Mouse (Mus musculus): ENCODE results near the gene Gli1. TPM values are rescaled to one million over a fixed set of nuclear protein-coding genes. Genes with fewer than 3 reads are reported as not detected.

Gene Gli1
- polyA plus RNA-seq, 1 experiment = not detected

DNA sequence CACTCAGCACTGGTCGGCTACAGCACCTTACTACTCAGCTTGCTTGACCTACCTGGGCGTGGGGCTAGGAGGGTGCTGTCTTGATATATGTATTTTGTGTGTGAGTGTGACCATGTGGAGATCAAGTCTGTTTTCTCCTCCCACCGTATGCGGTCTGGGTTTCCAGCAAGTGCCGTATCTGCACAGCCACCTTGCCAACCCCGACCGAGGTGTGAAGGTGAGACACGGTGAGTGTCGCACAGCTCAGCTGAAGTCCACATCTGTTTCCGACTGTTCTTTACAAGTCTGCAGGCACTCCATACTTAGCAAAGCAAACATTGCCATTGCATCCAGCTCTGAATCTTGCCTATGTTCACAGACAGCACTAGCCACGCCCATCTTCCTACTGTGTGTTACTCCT lies 38.6 kb downstream of the Gli1 start:
- Histone ChIP-seq H3K27me3 (ENCODE audit: control insufficient read depth) (no peaks in the 10 kb centered on the region), H3K9me3 (ENCODE audit: control insufficient read depth, low read length) (peaks cover 2% of the 10 kb centered on the region; the same call in 1 of the 2 replicates), H3K36me3 (ENCODE audit: control insufficient read depth) (peaks cover 99% of the 10 kb centered on the region), H3K4me3 (replicated peaks) (no peak overlapping the region), H3K4me1 (ENCODE audit: control insufficient read depth) (peaks cover 12% of the 10 kb centered on the region)
- TF ChIP-seq TAL1 (IDR thresholded peaks at IDR 0.05; ENCODE audit: low read length) = no peak

DNA sequence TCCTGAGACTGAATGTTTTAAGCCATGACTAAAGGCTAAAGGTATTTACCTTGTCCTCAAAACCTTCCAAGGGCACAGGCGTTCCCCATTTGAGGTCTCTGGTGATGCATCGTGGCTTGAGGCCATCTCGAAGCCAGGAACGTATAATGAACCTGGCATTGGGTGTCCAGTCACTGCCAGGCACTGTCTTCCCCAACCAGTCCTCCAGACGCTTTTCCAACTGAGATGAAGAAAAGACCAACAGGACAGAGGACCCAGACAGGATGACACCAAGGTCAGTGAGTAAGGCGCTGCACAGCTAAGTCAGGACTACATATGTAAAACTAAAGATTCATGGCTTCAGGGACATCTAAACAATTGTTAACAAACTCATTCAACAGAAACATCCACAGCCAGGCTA lies 41.4 kb downstream of the Gli1 start:
- peaks cover 2% of the 10 kb centered on the region; the same call in 1 of the 2 replicates for H3K9me3 ChIP-seq (ENCODE audit: control insufficient read depth, low read length)
- TF ChIP-seq TAL1 (IDR thresholded peaks at IDR 0.05; ENCODE audit: low read length) (no peak), GATA1 (IDR thresholded peaks at IDR 0.05; ENCODE audit: low read length) (no peak)
- H3K4me1 ChIP-seq (ENCODE audit: control insufficient read depth) = peaks cover 23% of the 10 kb centered on the region
- H3K36me3 ChIP-seq (ENCODE audit: control insufficient read depth) = peaks cover 99% of the 10 kb centered on the region
- H3K4me3 ChIP-seq (replicated peaks) = no peak overlapping the region
- H3K27me3 ChIP-seq (ENCODE audit: control insufficient read depth) = no peaks in the 10 kb centered on the region; the same call in 1 of the 2 replicates

DNA sequence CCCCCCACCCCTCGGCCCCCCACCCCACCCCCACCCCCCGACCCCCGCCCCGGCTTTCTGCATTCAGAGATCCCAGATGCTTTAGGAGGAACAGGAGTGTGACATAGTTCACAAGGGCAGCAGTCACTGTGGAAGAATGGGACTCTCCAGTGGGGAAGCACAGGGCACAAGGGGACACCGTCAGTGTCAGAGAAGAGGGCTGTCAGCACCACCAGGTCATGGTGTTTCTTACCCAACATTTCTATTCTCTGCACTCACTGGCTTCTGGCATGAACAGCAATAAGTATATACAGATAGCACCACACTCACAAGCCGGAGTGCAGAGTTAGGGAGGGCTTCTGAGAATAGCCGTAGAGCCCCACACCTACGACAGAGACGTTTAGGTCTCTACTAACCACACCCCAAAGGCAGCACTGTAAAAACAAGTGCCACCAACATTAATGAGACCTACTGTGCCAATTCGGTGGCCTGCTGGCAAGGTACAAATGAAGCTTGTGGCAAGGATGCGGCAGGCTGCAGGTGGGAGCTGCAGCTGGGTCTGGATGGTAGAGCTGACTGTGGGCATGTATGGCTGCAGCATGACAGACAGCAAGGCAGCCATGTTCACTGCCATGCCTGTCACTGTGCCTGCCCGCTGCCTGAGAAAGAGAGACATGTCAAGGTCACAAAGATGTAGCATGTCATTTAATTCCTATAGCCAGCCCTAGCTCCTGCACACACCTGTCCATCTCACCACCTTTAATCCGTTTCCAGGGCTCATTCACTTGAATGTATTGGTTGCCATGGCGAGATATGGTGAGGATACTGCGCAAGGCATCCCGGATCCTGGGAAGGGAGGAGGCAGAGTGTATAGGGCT lies 44.5 kb downstream of the Gli1 start:
- peaks cover 2% of the 10 kb centered on the region; the same call in 1 of the 2 replicates for H3K9me3 ChIP-seq (ENCODE audit: control insufficient read depth, low read length)
- no peak for TF ChIP-seq GATA1 (IDR thresholded peaks at IDR 0.05; ENCODE audit: low read length)
- TF ChIP-seq TAL1 (IDR thresholded peaks at IDR 0.05; ENCODE audit: low read length) = no peak

DNA sequence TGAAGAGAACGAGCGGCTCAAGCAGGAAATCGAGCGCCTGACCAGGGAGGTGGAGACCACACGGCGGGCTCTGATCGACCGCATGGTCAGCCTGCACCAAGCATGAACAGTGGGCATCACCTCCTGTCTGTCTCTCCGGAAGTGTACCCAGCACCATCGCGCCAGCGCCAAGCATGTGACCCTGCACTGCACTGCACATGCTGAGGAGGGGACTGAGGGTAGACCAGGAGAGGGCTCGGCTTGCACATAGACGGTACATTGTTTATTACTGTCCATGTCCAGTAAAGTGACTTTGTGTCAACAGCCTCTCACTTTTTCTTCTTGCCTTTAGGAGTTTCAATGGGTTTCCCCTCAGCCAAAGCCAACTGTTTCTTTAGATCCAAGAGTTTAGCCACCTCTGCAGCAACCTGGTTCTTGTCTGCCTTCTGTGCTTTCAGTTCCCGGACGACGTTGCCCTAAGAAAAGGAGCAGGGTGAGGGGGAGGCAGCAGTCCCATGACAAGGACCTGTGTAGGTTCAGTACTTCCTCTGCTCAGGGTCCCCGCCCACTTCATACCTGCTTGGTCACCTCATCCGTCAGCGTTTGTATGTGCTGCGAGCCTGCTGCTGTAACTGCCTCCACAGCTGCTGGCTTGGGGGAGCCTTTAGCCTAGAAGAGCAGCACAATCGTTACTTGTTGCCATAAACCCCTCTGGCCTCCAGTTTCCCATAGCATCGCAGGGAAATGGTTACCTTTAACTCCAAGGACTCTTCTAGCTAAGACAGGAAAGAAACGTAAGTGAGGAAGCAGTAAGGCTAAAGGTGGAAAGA lies 45.6 kb downstream of the Gli1 start:
- no peak overlapping the region for H3K4me3 ChIP-seq (replicated peaks)
- H3K4me1 ChIP-seq (ENCODE audit: control insufficient read depth) = peaks cover 53% of the 10 kb centered on the region
- H3K36me3 ChIP-seq (ENCODE audit: control insufficient read depth) = peaks cover 97% of the 10 kb centered on the region
- TF ChIP-seq TAL1 (IDR thresholded peaks at IDR 0.05; ENCODE audit: low read length) (no peak), GATA1 (IDR thresholded peaks at IDR 0.05; ENCODE audit: low read length) (no peak)
- no peaks in the 10 kb centered on the region; the same call in 1 of the 2 replicates for H3K27me3 ChIP-seq (ENCODE audit: control insufficient read depth)
- no peaks in the 10 kb centered on the region for H3K9me3 ChIP-seq (ENCODE audit: control insufficient read depth, low read length)

More for the DNA sequence above, 44.5 kb downstream of the Gli1 start:
- H3K4me3 ChIP-seq (replicated peaks) = no peak overlapping the region
- H3K4me1 ChIP-seq (ENCODE audit: control insufficient read depth) = peaks cover 44% of the 10 kb centered on the region
- peaks cover 99% of the 10 kb centered on the region for H3K36me3 ChIP-seq (ENCODE audit: control insufficient read depth)
- no peaks in the 10 kb centered on the region; the same call in 1 of the 2 replicates for H3K27me3 ChIP-seq (ENCODE audit: control insufficient read depth)

DNA sequence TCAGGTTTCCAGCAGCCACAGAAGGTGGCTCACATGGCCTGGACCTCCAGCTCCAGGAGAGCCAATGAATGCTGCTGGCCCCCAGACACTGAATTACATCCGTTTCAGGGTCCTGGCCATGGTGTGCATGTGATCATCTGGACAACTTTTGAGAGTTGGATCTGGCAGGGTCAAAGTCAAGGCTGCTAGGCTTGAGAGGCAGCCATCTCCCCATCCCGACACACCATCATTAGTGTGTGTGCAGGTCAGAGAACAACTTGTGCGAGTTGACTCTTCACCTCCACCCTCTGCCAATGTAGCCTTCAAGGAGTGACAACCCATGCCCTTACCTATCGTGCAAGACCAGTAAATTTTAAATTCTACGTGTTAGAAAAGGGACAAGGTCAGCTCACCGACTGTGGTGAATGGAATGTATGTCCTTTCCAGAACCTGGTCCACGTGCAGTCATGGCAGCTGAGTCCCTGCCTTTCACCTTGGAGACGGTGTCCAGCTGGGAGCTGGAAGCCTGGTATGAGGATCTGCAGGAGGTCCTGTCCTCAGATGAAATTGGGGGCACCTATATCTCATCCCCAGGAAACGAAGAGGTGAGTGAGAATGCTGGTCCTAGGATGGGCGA lies 46.8 kb downstream of the Gli1 start:
- H3K9me3 ChIP-seq (ENCODE audit: control insufficient read depth, low read length) = no peaks in the 10 kb centered on the region
- H3K36me3 ChIP-seq (ENCODE audit: control insufficient read depth) = peaks cover 85% of the 10 kb centered on the region
- H3K4me1 ChIP-seq (ENCODE audit: control insufficient read depth) = peaks cover 60% of the 10 kb centered on the region
- TF ChIP-seq TAL1 (IDR thresholded peaks at IDR 0.05; ENCODE audit: low read length) = no peak
- TF ChIP-seq GATA1 (IDR thresholded peaks at IDR 0.05; ENCODE audit: low read length) = no peak
- no peaks in the 10 kb centered on the region; the same call in 1 of the 2 replicates for H3K27me3 ChIP-seq (ENCODE audit: control insufficient read depth)
- H3K4me3 ChIP-seq (replicated peaks) = peak overlapping the region; percentile 13

DNA sequence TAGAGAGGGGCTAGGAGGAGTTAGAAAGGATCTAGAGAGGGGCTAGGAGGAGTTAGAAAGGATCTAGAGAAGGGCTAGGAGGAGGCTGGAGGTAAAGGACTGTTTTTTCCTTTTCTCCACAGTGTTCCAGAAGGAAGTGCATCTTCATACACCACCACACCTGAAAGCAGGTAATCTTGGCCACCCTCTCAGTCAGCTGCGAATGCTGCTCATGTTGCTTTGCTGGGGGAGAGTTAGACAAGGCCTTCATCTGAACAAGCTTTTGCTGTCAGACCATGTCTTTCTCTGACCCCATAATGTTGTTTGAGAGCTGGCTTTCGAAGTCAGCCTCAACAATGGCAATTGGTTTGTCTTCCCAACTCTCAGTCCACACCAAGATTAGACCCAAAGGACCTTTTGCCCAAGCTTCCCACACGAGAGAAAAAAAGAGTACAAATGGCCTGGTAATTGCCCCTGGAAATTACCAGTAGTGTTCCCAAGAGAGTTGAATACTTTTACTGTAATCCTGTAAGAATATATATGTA lies 48.1 kb downstream of the Gli1 start:
- TF ChIP-seq GATA1 (IDR thresholded peaks at IDR 0.05; ENCODE audit: low read length) (no peak), TAL1 (IDR thresholded peaks at IDR 0.05; ENCODE audit: low read length) (no peak)
- Histone ChIP-seq H3K4me3 (replicated peaks) (peak overlapping the region; percentile 19), H3K27me3 (ENCODE audit: control insufficient read depth) (no peaks in the 10 kb centered on the region; the same call in 1 of the 2 replicates), H3K36me3 (ENCODE audit: control insufficient read depth) (peaks cover 71% of the 10 kb centered on the region), H3K4me1 (ENCODE audit: control insufficient read depth) (peaks cover 68% of the 10 kb centered on the region), H3K9me3 (ENCODE audit: control insufficient read depth, low read length) (no peaks in the 10 kb centered on the region)

DNA sequence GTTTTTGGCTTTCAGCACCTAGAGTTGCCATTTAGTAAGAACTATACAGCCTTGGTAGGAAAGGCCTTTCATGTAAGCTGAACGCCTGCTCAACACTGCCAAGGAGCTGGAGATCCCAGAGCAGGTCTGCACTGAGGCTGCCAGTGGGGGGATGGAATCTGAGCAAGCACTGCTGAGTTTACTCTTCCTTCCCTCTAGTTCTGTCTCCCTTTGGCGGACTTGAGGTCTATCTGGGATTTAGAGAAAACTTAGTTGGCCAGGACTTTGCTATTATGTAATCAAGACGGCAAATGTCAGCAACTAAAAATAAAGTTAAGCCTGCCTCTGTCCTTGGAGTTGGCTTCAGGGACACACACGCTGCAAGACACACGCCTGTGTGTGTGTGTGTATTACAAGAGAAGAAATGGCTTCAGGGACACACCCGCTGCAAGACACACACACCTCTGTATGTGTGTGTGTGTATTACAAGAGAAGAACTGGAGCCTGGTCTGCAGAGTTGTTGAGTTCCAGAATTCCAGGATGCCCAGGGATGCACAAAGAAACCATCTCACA lies 48.7 kb downstream of the Gli1 start:
- TF ChIP-seq TAL1 (IDR thresholded peaks at IDR 0.05; ENCODE audit: low read length) = no peak
- Histone ChIP-seq H3K27me3 (ENCODE audit: control insufficient read depth) (no peaks in the 10 kb centered on the region; the same call in 1 of the 2 replicates), H3K36me3 (ENCODE audit: control insufficient read depth) (peaks cover 65% of the 10 kb centered on the region), H3K9me3 (ENCODE audit: control insufficient read depth, low read length) (no peaks in the 10 kb centered on the region), H3K4me1 (ENCODE audit: control insufficient read depth) (peaks cover 71% of the 10 kb centered on the region), H3K4me3 (replicated peaks) (peak overlapping the region; percentile 82)

DNA sequence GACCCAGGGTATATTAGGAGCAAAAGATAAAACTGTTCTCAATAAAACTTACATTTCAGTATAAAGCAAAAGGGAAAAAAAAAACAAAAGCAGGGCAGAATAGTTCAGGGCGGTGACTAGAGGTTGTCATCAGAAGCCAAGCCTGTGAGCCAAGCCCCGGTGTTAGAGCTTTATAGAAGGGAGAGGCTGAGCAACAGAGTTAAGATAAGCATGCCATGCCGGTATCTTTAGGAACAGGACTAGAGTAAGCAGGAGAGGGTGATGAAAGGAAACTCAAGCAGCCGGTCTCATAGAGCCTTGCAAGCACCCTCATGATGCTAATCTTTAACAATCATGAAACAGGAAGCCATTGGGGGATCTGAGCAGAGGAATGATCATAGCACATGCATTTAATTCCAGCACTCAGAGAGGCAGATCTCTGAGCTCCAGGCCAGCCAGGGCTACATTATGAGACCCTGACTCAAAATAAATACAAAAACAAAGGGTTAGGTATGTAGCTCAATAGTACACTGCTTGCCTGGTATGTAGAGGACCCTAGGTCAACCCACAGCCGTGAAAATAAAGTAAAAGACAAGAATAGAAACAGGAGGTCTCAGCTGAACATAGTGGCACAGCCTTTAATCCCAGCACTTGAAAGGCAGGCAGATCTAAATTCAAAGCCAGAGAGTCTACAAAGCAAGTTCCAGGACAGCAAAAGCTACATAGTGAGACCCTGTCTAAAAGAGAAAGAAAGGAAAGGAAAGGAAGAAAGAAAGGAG lies 49.7 kb downstream of the Gli1 start:
- Histone ChIP-seq H3K4me1 (ENCODE audit: control insufficient read depth) (peaks cover 78% of the 10 kb centered on the region), H3K27me3 (ENCODE audit: control insufficient read depth) (no peaks in the 10 kb centered on the region; the same call in 1 of the 2 replicates), H3K4me3 (replicated peaks) (peak overlapping the region; percentile 82), H3K9me3 (ENCODE audit: control insufficient read depth, low read length) (no peaks in the 10 kb centered on the region), H3K36me3 (ENCODE audit: control insufficient read depth) (peaks cover 64% of the 10 kb centered on the region)
- peak; percentile 57 for TF ChIP-seq TAL1 (IDR thresholded peaks at IDR 0.05; ENCODE audit: low read length)
- peak; percentile 74 for TF ChIP-seq GATA1 (IDR thresholded peaks at IDR 0.05; ENCODE audit: low read length)
